Mouse (Mus musculus) Patski (cell line): Measurements from ENCODE around the gene Ctsh. TPM values are rescaled to one million over a fixed set of nuclear protein-coding genes. Genes with fewer than 3 reads are reported as not detected.
A peak's percentile ranks its signal among the peaks of the same experiment; 100 is the strongest.
"Not testable (repeated sequence)": the region's sequence is repeated elsewhere in the genome, so short reads cannot be mapped to it uniquely, and the experiment has no call there.

Experiments
- ATAC-seq: fragments of 100-300 bp; one replicate; pipeline ENCODE4 v1.8.0; 2021
- CTCF ChIA-PET: fragments of 350-600 bp; sonication (Branson Sonifier 250); formaldehyde crosslinking; loops from one replicate; lab custom pipeline; 2022; ENCODE audit warnings: inconsistent platforms; lab: Charles Lee
- POLR2A ChIA-PET: fragments of 350-600 bp; sonication (Branson Sonifier 250); formaldehyde crosslinking; loops from one replicate; lab custom pipeline; 2022; ENCODE audit warnings: antibody characterized with exemption, inconsistent platforms; lab: Charles Lee
- DNase-seq: peaks from one replicate; pipeline ENCODE4 v3.0.0-alpha.2; 2011; ENCODE audit warnings: low read depth, low spot score
- H3K27me3 ChIP-seq: fragments of 371-371 bp; one replicate; pipeline ENCODE4 v1.5.1; 2021
- CTCF ChIP-seq: fragments of 100-300 bp; IDR thresholded peaks from one replicate; pipeline ENCODE4 v1.5.1; 2021
- in situ Hi-C: fragments of 300-500 bp; cut with MboI; formaldehyde crosslinking; loops from 3 replicates; pipeline ENCODE4 v1.11.1; 2018; ENCODE audit warnings: low pct_unique_long_range_greater_than_20kb, mixed read lengths
- polyA plus RNA-seq: library from polyadenylated mRNA; unstranded; gene quantifications from one replicate; pipeline ENCODE4 v1.2.3, GENCODE M21; 2021

The Ctsh gene
- polyA plus RNA-seq, 1 experiment from 2014 or later, result 6.5 TPM

DNA sequence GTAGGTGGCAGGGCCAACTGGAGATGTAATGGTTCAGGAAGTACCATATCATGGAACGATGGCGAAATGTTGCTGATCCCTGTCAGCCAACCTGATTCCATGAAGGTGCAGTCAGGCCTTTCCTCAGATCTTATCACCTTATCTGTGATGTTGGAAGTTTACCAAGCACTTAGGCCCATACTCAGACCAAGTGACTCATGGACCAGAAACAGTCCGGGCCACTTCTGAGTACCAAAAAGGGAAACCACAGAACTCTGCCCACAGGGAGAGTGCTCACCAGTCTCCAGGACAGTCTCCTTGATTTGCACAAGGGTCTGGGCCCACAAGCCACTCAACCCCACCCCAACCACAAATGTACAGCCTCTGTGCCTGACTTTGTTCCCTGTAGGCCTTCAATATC is 18.2 kb upstream of the Ctsh start:
- ChIA-PET CTCF (no interaction called here), POLR2A (no interaction called here)
- ATAC-seq, result no peak
- no peak for DNase-seq
- peaks cover 5% of the 10 kb centered on the region for H3K27me3 ChIP-seq
- in situ Hi-C loops, result no loop called here
- TF ChIP-seq CTCF, result no peak

DNA sequence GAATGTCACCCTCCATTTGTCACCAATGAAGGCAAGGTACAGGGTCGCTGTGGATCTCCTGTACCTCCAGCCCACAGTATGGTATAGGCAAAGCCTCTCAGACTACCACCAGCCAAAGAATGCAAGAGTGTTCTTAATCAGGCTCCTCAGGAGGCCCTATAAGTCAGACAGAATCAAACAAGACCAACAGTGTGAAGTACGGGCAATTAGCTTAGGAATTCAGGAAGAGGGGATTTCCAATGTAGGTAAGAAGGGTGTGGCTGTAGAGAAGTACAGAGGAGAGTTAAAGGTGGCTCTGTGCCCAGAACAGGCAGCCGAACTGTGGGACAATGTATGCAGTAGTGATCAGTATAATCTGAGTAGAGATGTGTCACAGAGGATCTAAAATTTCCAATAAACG is 17.6 kb upstream of the Ctsh start:
- DNase-seq (no peak), ATAC-seq (no peak)
- CTCF ChIA-PET, result no interaction called here
- POLR2A ChIA-PET, result no interaction called here
- peaks cover 5% of the 10 kb centered on the region for H3K27me3 ChIP-seq
- no peak for TF ChIP-seq CTCF
- in situ Hi-C loops, result no loop called here

DNA sequence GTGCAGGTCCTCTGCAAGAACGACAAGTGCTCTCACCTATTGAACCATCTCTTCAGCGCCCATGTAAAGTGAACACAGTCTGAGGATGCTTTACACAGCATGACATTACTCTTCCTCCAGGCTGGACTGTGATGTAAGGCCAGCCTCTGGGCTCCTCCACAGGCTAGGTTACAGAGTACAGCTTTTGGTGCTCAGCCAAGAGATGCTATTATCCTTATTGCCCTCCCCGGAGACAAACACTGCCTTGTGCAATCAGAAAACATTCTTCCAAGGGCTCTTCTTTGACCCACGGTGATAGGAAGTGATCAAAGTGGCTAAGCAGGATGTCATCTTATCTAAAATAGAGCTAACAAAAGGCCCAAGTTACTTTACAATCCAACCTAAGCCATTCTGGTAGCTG is 15.4 kb upstream of the Ctsh start:
- no peaks in the 10 kb centered on the region for H3K27me3 ChIP-seq
- DNase-seq (no peak), ATAC-seq (no peak)
- no peak for TF ChIP-seq CTCF
- in situ Hi-C loops, result no loop called here
- CTCF ChIA-PET, result interaction anchor here (1.1 kb wide), 1 partner anchor 20 kb away, joined by 3 read pairs; no protein-coding TSS in a partner anchor
- POLR2A ChIA-PET, result no interaction called here

DNA sequence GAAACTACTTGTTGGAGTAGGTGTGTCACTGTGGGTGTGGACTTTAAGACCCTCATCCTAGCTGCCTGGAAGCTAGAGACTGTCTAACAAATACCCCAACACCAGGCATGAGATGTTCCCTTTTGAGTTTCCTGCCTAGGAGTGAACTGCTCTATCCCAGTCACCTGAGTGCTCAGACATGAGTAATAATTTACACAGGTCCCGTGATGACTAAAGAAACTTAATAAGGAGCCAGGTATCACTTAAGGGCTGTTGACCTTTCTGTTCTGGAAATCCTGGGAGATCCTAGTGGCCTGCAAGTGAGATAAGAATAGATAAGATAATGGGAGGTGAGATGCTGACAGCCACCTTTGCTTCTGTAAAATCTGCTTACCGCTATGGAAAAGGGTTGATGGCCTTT is 13.0 kb upstream of the Ctsh start:
- CTCF ChIA-PET, result interaction anchor here (0.8 to 0.9 kb wide), 2 partner anchors 13 to 18 kb away, joined by 3 read pairs; partner anchors contain the start of gene Ctsh
- no peaks in the 10 kb centered on the region for H3K27me3 ChIP-seq
- no peak for TF ChIP-seq CTCF
- POLR2A ChIA-PET, result no interaction called here
- in situ Hi-C loops, result no loop called here
- ATAC-seq, result no peak
- no peak for DNase-seq

DNA sequence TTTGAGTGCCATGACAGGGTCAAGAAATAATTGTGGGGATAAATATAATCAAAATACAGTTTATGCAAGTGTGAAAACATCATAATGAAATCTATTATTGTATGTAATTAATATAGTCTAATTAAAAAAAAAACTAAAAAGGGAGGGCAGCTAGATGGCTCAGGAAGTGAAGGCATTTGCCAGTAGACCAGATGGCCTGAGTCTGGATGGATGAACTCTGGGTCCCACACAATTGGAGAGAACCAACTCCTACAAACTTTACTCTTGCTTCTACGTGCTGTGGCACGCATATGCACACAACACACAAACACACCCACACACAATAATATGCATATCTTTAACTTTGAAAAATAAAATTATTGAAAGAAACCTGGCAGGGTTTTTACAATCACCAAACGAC is 12.4 kb upstream of the Ctsh start:
- ChIA-PET CTCF (no interaction called here), POLR2A (no interaction called here)
- H3K27me3 ChIP-seq, result no peaks in the 10 kb centered on the region
- in situ Hi-C loops, result no loop called here
- DNase-seq (no peak), ATAC-seq (no peak)
- TF ChIP-seq CTCF, result no peak

DNA sequence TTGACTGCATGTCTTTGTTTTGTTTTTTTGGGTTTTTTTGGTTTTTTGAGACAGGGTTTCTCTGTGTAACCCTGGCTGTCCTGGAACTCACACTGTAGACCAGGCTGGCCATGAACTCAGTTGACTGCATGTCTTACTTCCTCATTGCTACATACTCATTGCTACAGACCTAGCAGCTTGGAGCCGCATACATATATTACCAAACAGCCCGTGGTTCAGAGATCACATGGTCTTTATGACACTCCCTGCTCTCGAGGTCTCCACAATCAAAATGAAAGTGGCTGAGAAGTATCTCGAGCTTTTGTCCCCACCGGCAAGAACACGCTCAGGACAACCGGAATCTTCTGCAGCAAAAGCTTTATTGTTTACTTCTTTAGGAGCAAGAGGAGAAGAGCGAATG is 11.0 kb upstream of the Ctsh start:
- H3K27me3 ChIP-seq, POLR2A ChIA-PET, CTCF ChIA-PET, in situ Hi-C loops, ATAC-seq, DNase-seq: not testable (repeated sequence)

DNA sequence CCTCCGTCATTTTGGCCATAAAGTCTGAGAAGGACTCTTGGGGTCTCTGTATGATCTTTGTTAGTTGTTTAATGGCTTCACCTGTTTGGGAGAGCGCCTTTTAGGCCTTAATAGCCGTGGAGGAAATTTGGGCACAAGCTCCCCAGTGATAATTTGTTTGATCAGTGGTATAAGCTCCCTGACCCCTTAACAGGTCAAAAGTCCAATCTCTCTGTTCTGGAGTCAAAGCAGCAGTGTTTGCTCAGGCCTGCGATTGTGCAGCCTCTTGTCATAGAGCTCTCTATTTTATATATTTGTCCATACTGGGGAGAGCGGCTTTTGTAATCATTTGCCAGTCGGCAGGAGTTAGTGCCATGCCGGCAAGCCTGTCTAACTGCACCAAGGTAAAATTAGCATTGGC is 8.8 kb upstream of the Ctsh start:
- DNase-seq, result no peak
- no peak for TF ChIP-seq CTCF
- ChIA-PET POLR2A (no interaction called here), CTCF (interaction anchor here (1.1 kb wide), 1 partner anchor 81 kb away, joined by 3 read pairs; no protein-coding TSS in a partner anchor)
- in situ Hi-C loops, result no loop called here
- no peaks in the 10 kb centered on the region for H3K27me3 ChIP-seq
- ATAC-seq, result no peak

DNA sequence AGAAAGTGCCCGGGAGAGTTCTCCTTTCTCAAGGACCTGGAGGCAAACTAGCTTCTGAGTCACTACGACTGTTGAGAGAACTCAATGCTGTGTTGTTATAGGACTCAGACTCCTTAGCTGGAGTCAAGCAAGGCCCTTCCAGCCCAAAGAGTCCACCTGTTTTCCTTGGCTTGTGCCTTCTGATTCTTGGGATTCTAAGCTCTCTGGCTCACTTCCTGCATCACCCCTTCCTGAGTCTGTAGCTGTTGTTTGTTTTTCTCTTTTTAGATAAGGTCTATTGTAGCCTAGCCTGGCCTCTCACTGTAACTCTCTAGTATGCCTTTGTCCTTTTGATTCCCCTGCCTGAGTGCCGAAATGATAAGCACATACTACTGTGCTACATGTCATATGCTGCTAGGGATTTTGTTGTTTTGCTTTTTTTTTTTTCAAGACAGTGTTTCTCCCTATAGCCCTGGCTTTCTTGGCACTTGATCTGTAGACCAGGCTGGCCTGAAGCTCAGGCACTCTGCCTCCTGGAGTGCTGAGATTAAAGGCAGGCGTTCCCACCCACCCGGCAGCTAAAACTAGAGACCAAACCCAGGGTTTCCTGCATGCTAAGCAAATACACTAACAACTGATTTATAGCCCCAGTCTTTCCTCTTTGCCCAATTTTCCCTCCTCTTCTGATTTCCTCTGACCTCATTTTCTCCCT is 5.9 kb upstream of the Ctsh start:
- no peaks in the 10 kb centered on the region for H3K27me3 ChIP-seq
- TF ChIP-seq CTCF, result no peak
- no peak for ATAC-seq
- in situ Hi-C loops, result no loop called here
- ChIA-PET CTCF (no interaction called here), POLR2A (no interaction called here)
- DNase-seq, result no peak

DNA sequence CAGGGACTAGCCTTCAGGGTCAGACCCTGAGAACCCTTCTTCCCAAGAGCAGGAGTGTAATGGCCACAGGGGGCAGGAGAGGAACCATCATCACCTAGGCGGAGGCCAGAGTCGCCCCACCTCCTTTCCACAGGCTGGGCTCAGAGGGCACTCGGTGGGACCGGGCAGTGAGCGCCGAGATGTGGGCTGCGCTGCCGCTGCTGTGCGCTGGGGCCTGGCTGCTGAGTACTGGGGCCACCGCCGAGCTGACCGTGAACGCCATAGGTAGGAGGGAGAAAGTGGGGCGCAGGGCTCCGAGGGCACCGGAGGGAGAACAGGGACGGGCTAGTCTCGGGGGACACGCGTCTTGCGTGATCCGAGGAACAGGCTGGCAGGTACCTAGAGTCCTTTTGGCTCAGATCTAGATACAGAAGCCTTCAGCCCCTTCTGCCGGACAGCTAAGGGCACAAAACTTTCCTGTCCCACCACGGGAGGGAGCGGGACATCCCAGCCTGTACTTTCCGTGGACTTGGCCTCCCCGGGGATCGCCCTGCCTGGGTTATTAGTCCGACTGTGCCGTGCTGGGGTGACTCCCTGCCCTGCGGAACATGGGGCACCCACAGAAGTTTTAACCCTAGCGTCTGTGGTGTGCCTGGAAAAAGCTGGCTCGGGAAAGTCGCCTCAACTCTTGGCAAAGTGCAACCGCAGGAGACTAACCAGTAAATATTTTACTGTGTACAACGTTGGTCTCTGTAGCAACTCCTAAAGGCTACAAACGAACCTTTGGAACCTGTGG is 606 bp downstream of the Ctsh start:
- ChIA-PET POLR2A (no interaction called here), CTCF (interaction anchor here (1.0 kb wide), 1 partner anchor 14 kb away, joined by 3 read pairs; no protein-coding TSS in a partner anchor)
- in situ Hi-C loops, result no loop called here
- TF ChIP-seq CTCF, result peak; percentile 59
- DNase-seq (no peak), ATAC-seq (peak; percentile 98)
- no peaks in the 10 kb centered on the region for H3K27me3 ChIP-seq

DNA sequence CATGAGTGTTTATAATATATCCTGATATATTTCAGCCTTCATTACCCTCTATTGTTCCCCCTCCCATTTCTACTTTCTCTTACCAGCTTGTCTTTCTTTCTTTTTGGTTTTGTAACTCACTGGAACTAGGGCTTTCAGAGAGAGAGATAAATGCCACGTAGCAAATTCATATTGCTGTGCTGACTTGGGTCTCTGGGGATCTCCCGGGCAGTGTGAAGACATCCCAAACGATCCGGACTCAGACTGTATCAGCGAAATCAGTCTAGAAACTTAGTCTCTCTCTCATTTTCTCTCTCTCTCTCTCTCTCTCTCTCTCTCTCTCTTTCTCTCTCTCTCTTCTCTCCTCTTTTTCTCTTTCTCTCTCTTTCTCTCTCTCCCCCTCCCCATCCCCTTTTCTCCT is 1.5 kb downstream of the Ctsh start:
- no peaks in the 10 kb centered on the region for H3K27me3 ChIP-seq
- POLR2A ChIA-PET, result no interaction called here
- DNase-seq, result no peak
- TF ChIP-seq CTCF, result no peak
- ATAC-seq, result no peak
- CTCF ChIA-PET, result interaction anchor here (1.1 kb wide), 1 partner anchor 16 kb away, joined by 3 read pairs; no protein-coding TSS in a partner anchor
- in situ Hi-C loops, result no loop called here

DNA sequence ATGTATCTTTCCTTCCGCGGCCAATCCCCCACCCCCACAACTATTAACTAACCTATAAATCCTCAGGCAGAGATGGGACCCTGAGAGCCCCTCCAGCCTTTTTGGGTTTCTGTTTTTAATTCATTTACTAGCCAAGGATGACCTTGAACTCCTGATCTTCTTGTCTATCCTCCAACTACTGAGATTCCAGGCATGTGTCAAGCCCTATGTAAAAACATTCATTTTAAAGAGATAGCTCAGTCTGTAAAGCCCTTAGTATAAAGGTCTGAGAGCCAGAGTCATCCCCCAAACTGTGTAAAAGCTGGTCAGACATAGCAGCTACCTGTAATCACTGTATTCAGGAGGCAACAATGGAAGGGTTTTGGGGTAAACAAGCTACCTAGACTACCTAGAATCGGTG is 2.0 kb downstream of the Ctsh start:
- H3K27me3 ChIP-seq, result no peaks in the 10 kb centered on the region
- no peak for ATAC-seq
- in situ Hi-C loops, result no loop called here
- no peak for DNase-seq
- POLR2A ChIA-PET, result no interaction called here
- no peak for TF ChIP-seq CTCF
- CTCF ChIA-PET, result interaction anchor here (1.1 kb wide), 1 partner anchor 16 kb away, joined by 3 read pairs; no protein-coding TSS in a partner anchor
